Mouse (Mus musculus): ENCODE data around the gene Coro1a. TPM values are rescaled to one million over a fixed set of nuclear protein-coding genes. Genes with fewer than 3 reads are reported as not detected.
"Not testable (repeated sequence)": the region's sequence is repeated elsewhere in the genome, so short reads cannot be mapped to it uniquely, and the experiment has no call there.

Gene Coro1a
- polyA plus RNA-seq, 1 experiment from 2014 or later, result 97.2 TPM

- H3K36me3 ChIP-seq (ENCODE audit: control insufficient read depth, insufficient read depth, low read length), result peaks cover 31% of the 10 kb centered on the region
- ATAC-seq, result no peak
- H3K9me3 ChIP-seq (replicated peaks; ENCODE audit: control insufficient read depth, low read length), result no peaks in the 10 kb centered on the region
- H3K4me1 ChIP-seq (ENCODE audit: control insufficient read depth, insufficient read depth, low read length), result peaks cover 16% of the 10 kb centered on the region
- H3K4me2 ChIP-seq (ENCODE audit: low read length), result peak overlapping the region; percentile 53
- H3K4me3 ChIP-seq (ENCODE audit: low read depth, low read length), result peak overlapping the region; percentile 75
- peak overlapping the region; percentile 86 for H3K9ac ChIP-seq (ENCODE audit: low read length)
- no peaks in the 10 kb centered on the region for H3K27me3 ChIP-seq (replicated peaks; ENCODE audit: control insufficient read depth, insufficient read depth, low read length)
- 33% methylated on average over 10 of the region's 10 CpGs for WGBS
- DNase-seq (ENCODE audit: low spot score), result peak; percentile 19
- H3K27ac ChIP-seq (ENCODE audit: low read depth, low read length), result no peak overlapping the region
Measured at GRCm38 (mm10) chr7:126694441-126695051, 13.0 kb downstream of the Coro1a start.

- Histone ChIP-seq H3K27ac (ENCODE audit: low read depth, low read length) (no peak overlapping the region), H3K4me1 (ENCODE audit: control insufficient read depth, insufficient read depth, low read length) (peaks cover 16% of the 10 kb centered on the region), H3K4me3 (ENCODE audit: low read depth, low read length) (no peak overlapping the region), H3K36me3 (ENCODE audit: control insufficient read depth, insufficient read depth, low read length) (peaks cover 27% of the 10 kb centered on the region), H3K27me3 (replicated peaks; ENCODE audit: control insufficient read depth, insufficient read depth, low read length) (no peaks in the 10 kb centered on the region), H3K4me2 (ENCODE audit: low read length) (peak overlapping the region; percentile 25; the same call in 1 of the 2 replicates), H3K9ac (ENCODE audit: low read length) (no peak overlapping the region; the same call in 1 of the 2 replicates), H3K9me3 (replicated peaks; ENCODE audit: control insufficient read depth, low read length) (no peaks in the 10 kb centered on the region)
- WGBS, result 90% methylated on average over 7 of the region's 7 CpGs
- ATAC-seq (no peak), DNase-seq (ENCODE audit: low spot score) (no peak)
Measured at GRCm38 (mm10) chr7:126693781-126694180, 13.8 kb downstream of the Coro1a start.

GRCm38 (mm10) chr7:126693256-126693655 is 14.3 kb downstream of the Coro1a start:
- peaks cover 16% of the 10 kb centered on the region for H3K4me1 ChIP-seq (ENCODE audit: control insufficient read depth, insufficient read depth, low read length)
- no peaks in the 10 kb centered on the region for H3K27me3 ChIP-seq (replicated peaks; ENCODE audit: control insufficient read depth, insufficient read depth, low read length)
- H3K9me3 ChIP-seq (replicated peaks; ENCODE audit: control insufficient read depth, low read length), result no peaks in the 10 kb centered on the region
- H3K27ac ChIP-seq (ENCODE audit: low read depth, low read length), result no peak overlapping the region
- ATAC-seq (no peak), DNase-seq (ENCODE audit: low spot score) (peak; percentile 87)
- no peak overlapping the region for H3K4me3 ChIP-seq (ENCODE audit: low read depth, low read length)
- peaks cover 27% of the 10 kb centered on the region for H3K36me3 ChIP-seq (ENCODE audit: control insufficient read depth, insufficient read depth, low read length)
- H3K4me2 ChIP-seq (ENCODE audit: low read length), result peak overlapping the region; percentile 25; the same call in 1 of the 2 replicates
- H3K9ac ChIP-seq (ENCODE audit: low read length), result no peak overlapping the region
- 39% methylated on average over 3 of the region's 3 CpGs for WGBS

GRCm38 (mm10) chr7:126692426-126692825 is 15.2 kb downstream of the Coro1a start:
- H3K27ac ChIP-seq (ENCODE audit: low read depth, low read length), result no peak overlapping the region
- H3K4me1 ChIP-seq (ENCODE audit: control insufficient read depth, insufficient read depth, low read length), result peaks cover 16% of the 10 kb centered on the region
- H3K36me3 ChIP-seq (ENCODE audit: control insufficient read depth, insufficient read depth, low read length), result peaks cover 27% of the 10 kb centered on the region
- DNase-seq (ENCODE audit: low spot score) (no peak), ATAC-seq (no peak)
- no peak overlapping the region for H3K4me3 ChIP-seq (ENCODE audit: low read depth, low read length)
- no peak overlapping the region for H3K4me2 ChIP-seq (ENCODE audit: low read length)
- no peaks in the 10 kb centered on the region for H3K9me3 ChIP-seq (replicated peaks; ENCODE audit: control insufficient read depth, low read length)
- H3K27me3 ChIP-seq (replicated peaks; ENCODE audit: control insufficient read depth, insufficient read depth, low read length), result no peaks in the 10 kb centered on the region
- no peak overlapping the region for H3K9ac ChIP-seq (ENCODE audit: low read length)
- 96% methylated on average over 26 of the region's 26 CpGs for WGBS

DNA sequence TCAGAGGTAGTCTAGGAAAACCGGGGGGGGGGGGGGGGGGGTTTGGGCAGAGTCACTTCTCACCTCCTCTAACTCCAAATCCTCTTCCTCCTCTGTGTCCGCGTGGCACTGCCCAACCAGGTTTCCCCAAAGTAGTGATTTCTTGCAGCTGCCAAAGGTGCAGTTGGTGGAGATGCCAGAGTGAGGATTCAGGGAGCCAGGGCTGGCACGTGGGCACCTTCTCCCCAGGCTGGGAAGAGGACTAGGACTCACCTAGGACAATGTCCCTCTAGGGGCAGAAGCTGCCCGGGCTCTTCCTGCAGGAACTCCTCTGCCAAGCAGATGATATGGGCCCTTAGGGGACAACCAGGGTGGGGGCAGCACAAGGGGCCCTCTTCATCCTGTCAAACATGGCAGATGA is 15.9 kb downstream of the Coro1a start:
- no peak for ATAC-seq
- no peak overlapping the region for H3K27ac ChIP-seq (ENCODE audit: low read depth, low read length)
- no peak for DNase-seq (ENCODE audit: low spot score)
- H3K9ac ChIP-seq (ENCODE audit: low read length), result no peak overlapping the region
- no peak overlapping the region for H3K4me2 ChIP-seq (ENCODE audit: low read length)
- H3K36me3 ChIP-seq (ENCODE audit: control insufficient read depth, insufficient read depth, low read length), result peaks cover 27% of the 10 kb centered on the region
- H3K4me3 ChIP-seq (ENCODE audit: low read depth, low read length), result no peak overlapping the region
- H3K4me1 ChIP-seq (ENCODE audit: control insufficient read depth, insufficient read depth, low read length), result peaks cover 12% of the 10 kb centered on the region
- no peaks in the 10 kb centered on the region for H3K9me3 ChIP-seq (replicated peaks; ENCODE audit: control insufficient read depth, low read length)
- no peaks in the 10 kb centered on the region for H3K27me3 ChIP-seq (replicated peaks; ENCODE audit: control insufficient read depth, insufficient read depth, low read length)
- 88% methylated on average over 4 of the region's 5 CpGs for WGBS

- Histone ChIP-seq H3K27ac (ENCODE audit: low read depth, low read length) (no peak overlapping the region), H3K4me3 (ENCODE audit: low read depth, low read length) (no peak overlapping the region), H3K36me3 (ENCODE audit: control insufficient read depth, insufficient read depth, low read length) (peaks cover 27% of the 10 kb centered on the region), H3K27me3 (replicated peaks; ENCODE audit: control insufficient read depth, insufficient read depth, low read length) (no peaks in the 10 kb centered on the region), H3K9ac (ENCODE audit: low read length) (no peak overlapping the region), H3K4me1 (ENCODE audit: control insufficient read depth, insufficient read depth, low read length) (peaks cover 8% of the 10 kb centered on the region), H3K9me3 (replicated peaks; ENCODE audit: control insufficient read depth, low read length) (no peaks in the 10 kb centered on the region), H3K4me2 (ENCODE audit: low read length) (no peak overlapping the region)
- ATAC-seq (no peak), DNase-seq (ENCODE audit: low spot score) (no peak)
- 90% methylated on average over 3 of the region's 3 CpGs for WGBS
Measured at GRCm38 (mm10) chr7:126690737-126691136, 16.9 kb downstream of the Coro1a start.

DNA sequence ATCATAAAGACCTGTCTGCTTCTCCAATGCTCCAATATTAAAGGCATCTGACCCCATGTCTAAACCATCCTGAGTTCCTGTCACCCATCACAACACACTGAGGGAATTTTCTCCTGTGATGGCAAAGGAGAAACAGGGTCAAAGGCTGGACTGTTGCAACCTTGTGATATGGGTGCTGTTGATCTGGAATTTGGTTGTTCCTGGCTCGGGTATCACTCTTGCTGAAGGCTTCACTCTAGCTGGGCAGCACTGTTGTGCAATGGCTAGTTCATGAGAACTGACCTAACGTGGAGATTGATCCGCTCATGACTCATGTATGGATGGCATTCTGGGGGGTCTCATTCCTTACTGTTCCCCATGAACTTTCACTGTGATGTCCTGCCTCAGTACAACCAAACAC is 18.6 kb downstream of the Coro1a start:
- DNase-seq (ENCODE audit: low spot score) (no peak), ATAC-seq (no peak)
- Histone ChIP-seq H3K36me3 (ENCODE audit: control insufficient read depth, insufficient read depth, low read length) (peaks cover 27% of the 10 kb centered on the region), H3K4me3 (ENCODE audit: low read depth, low read length) (no peak overlapping the region), H3K9me3 (replicated peaks; ENCODE audit: control insufficient read depth, low read length) (no peaks in the 10 kb centered on the region), H3K27me3 (replicated peaks; ENCODE audit: control insufficient read depth, insufficient read depth, low read length) (no peaks in the 10 kb centered on the region), H3K4me1 (ENCODE audit: control insufficient read depth, insufficient read depth, low read length) (peaks cover 2% of the 10 kb centered on the region; the same call in 1 of the 2 replicates), H3K27ac (ENCODE audit: low read depth, low read length) (no peak overlapping the region), H3K4me2 (ENCODE audit: low read length) (no peak overlapping the region), H3K9ac (ENCODE audit: low read length) (no peak overlapping the region)
- WGBS, result 88% methylated on average over 3 of the region's 3 CpGs

GRCm38 (mm10) chr7:126688156-126688555 is 19.4 kb downstream of the Coro1a start:
- not testable (repeated sequence) for H3K27ac ChIP-seq (ENCODE audit: low read depth, low read length); H3K4me3 ChIP-seq (ENCODE audit: low read depth, low read length); H3K4me1 ChIP-seq (ENCODE audit: control insufficient read depth, insufficient read depth, low read length); H3K9ac ChIP-seq (ENCODE audit: low read length); H3K27me3 ChIP-seq (replicated peaks; ENCODE audit: control insufficient read depth, insufficient read depth, low read length); DNase-seq (ENCODE audit: low spot score); H3K9me3 ChIP-seq (replicated peaks; ENCODE audit: control insufficient read depth, low read length); ATAC-seq; H3K4me2 ChIP-seq (ENCODE audit: low read length)
- peaks cover 27% of the 10 kb centered on the region for H3K36me3 ChIP-seq (ENCODE audit: control insufficient read depth, insufficient read depth, low read length)
- 77% methylated on average over 4 of the region's 4 CpGs for WGBS

- Histone ChIP-seq H3K9ac (ENCODE audit: low read length) (no peak overlapping the region), H3K27me3 (replicated peaks; ENCODE audit: control insufficient read depth, insufficient read depth, low read length) (no peaks in the 10 kb centered on the region), H3K4me1 (ENCODE audit: control insufficient read depth, insufficient read depth, low read length) (no peaks in the 10 kb centered on the region), H3K27ac (ENCODE audit: low read depth, low read length) (no peak overlapping the region), H3K9me3 (replicated peaks; ENCODE audit: control insufficient read depth, low read length) (no peaks in the 10 kb centered on the region), H3K4me2 (ENCODE audit: low read length) (no peak overlapping the region), H3K4me3 (ENCODE audit: low read depth, low read length) (no peak overlapping the region), H3K36me3 (ENCODE audit: control insufficient read depth, insufficient read depth, low read length) (no peaks in the 10 kb centered on the region)
- DNase-seq (ENCODE audit: low spot score) (no peak), ATAC-seq (no peak)
- WGBS, result 93% methylated on average over 5 of the region's 5 CpGs
Measured at GRCm38 (mm10) chr7:126681221-126681620, 26.4 kb downstream of the Coro1a start.

Measured in forebrain, embryonic 14.5 days (tissue).